Mouse (Mus musculus) liver, embryonic 16.5 days (tissue): Measurements from ENCODE around the gene Prrx2. TPM values are rescaled to one million over a fixed set of nuclear protein-coding genes. Genes with fewer than 3 reads are reported as not detected.

Source experiments
- ATAC-seq: fragments of 200-750 bp; cut with Nextera tagmentation; 2 replicates; pipeline ENCODE4 v1.8.0; 2017; ENCODE audit warnings: low read depth, mild to moderate bottlenecking, moderate number of reproducible peaks, moderate library complexity
- H3K27ac ChIP-seq: fragments of 300-500 bp; sonication (generic); 2 replicates; pipeline ENCODE4 v1.5.1; 2014; ENCODE audit warnings: mild to moderate bottlenecking, low read length
- H3K27me3 ChIP-seq: fragments of 300-500 bp; sonication (generic); 2 replicates; pipeline ENCODE4 v1.6.1; 2014; ENCODE audit warnings: low read depth, low read length, mixed read lengths; ENCODE audit not compliant: control insufficient read depth, insufficient read depth
- H3K36me3 ChIP-seq: fragments of 300-500 bp; sonication (generic); 2 replicates; pipeline ENCODE4 v1.6.1; 2014; ENCODE audit warnings: mild to moderate bottlenecking; ENCODE audit not compliant: control insufficient read depth, insufficient read depth
- H3K4me1 ChIP-seq: fragments of 300-500 bp; sonication (generic); 2 replicates; pipeline ENCODE4 v1.6.1; 2014; ENCODE audit warnings: low read depth, low read length, mixed read lengths; ENCODE audit not compliant: control insufficient read depth
- H3K4me2 ChIP-seq: fragments of 300-500 bp; sonication (generic); 2 replicates; pipeline ENCODE4 v1.6.1; 2014; ENCODE audit warnings: low read depth, low read length, mixed read lengths
- H3K4me3 ChIP-seq: fragments of 300-500 bp; sonication (generic); 2 replicates; pipeline ENCODE4 v1.5.1; 2014; ENCODE audit warnings: low read depth, mild to moderate bottlenecking, low read length
- H3K9ac ChIP-seq: fragments of 300-500 bp; sonication (generic); 2 replicates; pipeline ENCODE4 v1.6.1; 2014; ENCODE audit warnings: low read depth, low read length
- H3K9me3 ChIP-seq: fragments of 300-500 bp; sonication (generic); replicated peaks from 2 replicates; pipeline ENCODE4 v1.6.1; 2016; ENCODE audit warnings: low read length; ENCODE audit not compliant: control insufficient read depth
- WGBS: fragments of 180-500 bp; shearing (Covaris S2); extraction: QIAGEN DNeasy Blood & Tissue Kit; methylation state at CpG from one replicate; pipeline ENCODE4 v1.1.7; 2014; ENCODE audit not compliant: insufficient replicate concordance; 5-methylcytosine and 5-hydroxymethylcytosine counted together
- polyA plus RNA-seq: library from polyadenylated mRNA; unstranded; fragments of >200 nt; fragmentation: Nextera tagmentation; extraction: Ambion mirVana; gene quantifications from 2 replicates; pipeline ENCODE4 v1.2.1, GENCODE M21; 2015

Gene Prrx2
- polyA plus RNA-seq, 1 experiment from 2014 or later: 0.18 TPM

- 54% methylated on average over 8 of the region's 8 CpGs for whole genome bisulfite sequencing
- Histone ChIP-seq H3K9me3 (no peaks in the 10 kb centered on the region), H3K27me3 (peaks cover 4% of the 10 kb centered on the region), H3K4me1 (no peaks in the 10 kb centered on the region), H3K4me2 (no peak overlapping the region), H3K36me3 (no peaks in the 10 kb centered on the region), H3K9ac (no peak overlapping the region), H3K4me3 (no peak overlapping the region), H3K27ac (no peak overlapping the region)
- no peak for ATAC-seq
Measured at GRCm38 (mm10) chr2:30870863-30871262, 36.1 kb downstream of the Prrx2 start.

- WGBS: 70% methylated on average over 6 of the region's 6 CpGs
- Histone ChIP-seq H3K9me3 (no peaks in the 10 kb centered on the region), H3K9ac (no peak overlapping the region), H3K36me3 (no peaks in the 10 kb centered on the region), H3K4me2 (no peak overlapping the region), H3K4me1 (no peaks in the 10 kb centered on the region), H3K27me3 (no peaks in the 10 kb centered on the region), H3K4me3 (no peak overlapping the region), H3K27ac (no peak overlapping the region)
- no peak for ATAC-seq
Measured at GRCm38 (mm10) chr2:30872669-30873068, 37.9 kb downstream of the Prrx2 start.

GRCm38 (mm10) chr2:30874445-30874844 is 39.7 kb downstream of the Prrx2 start:
- no peak overlapping the region for H3K4me3 ChIP-seq
- H3K4me1 ChIP-seq: no peaks in the 10 kb centered on the region
- ATAC-seq: no peak
- H3K27ac ChIP-seq: no peak overlapping the region
- 54% methylated on average over 10 of the region's 10 CpGs for WGBS
- H3K36me3 ChIP-seq: no peaks in the 10 kb centered on the region
- no peaks in the 10 kb centered on the region for H3K9me3 ChIP-seq
- no peak overlapping the region for H3K9ac ChIP-seq
- no peak overlapping the region for H3K4me2 ChIP-seq
- no peaks in the 10 kb centered on the region for H3K27me3 ChIP-seq

GRCm38 (mm10) chr2:30875096-30875495 is 40.3 kb downstream of the Prrx2 start:
- H3K9ac ChIP-seq: no peak overlapping the region
- 66% methylated on average over 7 of the region's 7 CpGs for WGBS

GRCm38 (mm10) chr2:30875621-30876432 is 41.1 kb downstream of the Prrx2 start:
- Histone ChIP-seq H3K27me3 (no peaks in the 10 kb centered on the region), H3K36me3 (no peaks in the 10 kb centered on the region), H3K4me3 (no peak overlapping the region), H3K4me2 (no peak overlapping the region), H3K27ac (no peak overlapping the region), H3K4me1 (no peaks in the 10 kb centered on the region), H3K9me3 (no peaks in the 10 kb centered on the region), H3K9ac (no peak overlapping the region)
- WGBS: 49% methylated on average over 11 of the region's 11 CpGs
- ATAC-seq: no peak

More at GRCm38 (mm10) chr2:30875096-30875495, 40.3 kb downstream of the Prrx2 start:
- Histone ChIP-seq H3K27ac (no peak overlapping the region), H3K27me3 (no peaks in the 10 kb centered on the region), H3K4me3 (no peak overlapping the region), H3K4me2 (no peak overlapping the region), H3K9me3 (no peaks in the 10 kb centered on the region), H3K36me3 (no peaks in the 10 kb centered on the region), H3K4me1 (no peaks in the 10 kb centered on the region)
- ATAC-seq: no peak

GRCm38 (mm10) chr2:30879481-30879880 is 44.7 kb downstream of the Prrx2 start:
- no peak overlapping the region for H3K27ac ChIP-seq
- 78% methylated on average over 15 of the region's 15 CpGs for WGBS
- H3K27me3 ChIP-seq: no peaks in the 10 kb centered on the region
- no peak for ATAC-seq
- no peaks in the 10 kb centered on the region for H3K4me1 ChIP-seq
- no peak overlapping the region for H3K9ac ChIP-seq
- no peaks in the 10 kb centered on the region for H3K9me3 ChIP-seq
- no peaks in the 10 kb centered on the region for H3K36me3 ChIP-seq
- H3K4me3 ChIP-seq: no peak overlapping the region
- H3K4me2 ChIP-seq: no peak overlapping the region

GRCm38 (mm10) chr2:30881215-30881614 is 46.4 kb downstream of the Prrx2 start:
- H3K4me1 ChIP-seq: no peaks in the 10 kb centered on the region
- no peaks in the 10 kb centered on the region for H3K27me3 ChIP-seq
- no peaks in the 10 kb centered on the region for H3K36me3 ChIP-seq
- no peak for ATAC-seq
- 59% methylated on average over 7 of the region's 7 CpGs for WGBS
- H3K9ac ChIP-seq: no peak overlapping the region
- H3K4me2 ChIP-seq: no peak overlapping the region
- no peak overlapping the region for H3K27ac ChIP-seq
- no peak overlapping the region for H3K4me3 ChIP-seq
- no peaks in the 10 kb centered on the region for H3K9me3 ChIP-seq

- Histone ChIP-seq H3K27me3 (no peaks in the 10 kb centered on the region), H3K27ac (no peak overlapping the region), H3K36me3 (no peaks in the 10 kb centered on the region), H3K4me1 (no peaks in the 10 kb centered on the region), H3K9ac (no peak overlapping the region), H3K4me3 (no peak overlapping the region), H3K9me3 (no peaks in the 10 kb centered on the region), H3K4me2 (no peak overlapping the region)
- WGBS: 71% methylated on average over 4 of the region's 4 CpGs
- no peak for ATAC-seq
Measured at GRCm38 (mm10) chr2:30884852-30885373, 50.1 kb downstream of the Prrx2 start.

GRCm38 (mm10) chr2:30885453-30886163 is 50.8 kb downstream of the Prrx2 start:
- no peaks in the 10 kb centered on the region for H3K27me3 ChIP-seq
- no peaks in the 10 kb centered on the region for H3K4me1 ChIP-seq
- no peak overlapping the region for H3K27ac ChIP-seq
- H3K4me3 ChIP-seq: no peak overlapping the region
- H3K4me2 ChIP-seq: no peak overlapping the region
- H3K9me3 ChIP-seq: no peaks in the 10 kb centered on the region
- no peak for ATAC-seq
- H3K9ac ChIP-seq: no peak overlapping the region
- 46% methylated on average over 9 of the region's 9 CpGs for WGBS
- no peaks in the 10 kb centered on the region for H3K36me3 ChIP-seq
